Mouse (Mus musculus) left cerebral cortex, postnatal 4 days (tissue): Measurements from ENCODE around the gene Tsg101. TPM values are rescaled to one million over a fixed set of nuclear protein-coding genes. Genes with fewer than 3 reads are reported as not detected.

ENCODE experiments used
- DNase-seq: peaks from one replicate; pipeline ENCODE4 v3.0.0-alpha.2; 2022
- intact Hi-C: fragments of 180-260 bp; cut with DNase I; formaldehyde crosslinking; loops from one replicate; pipeline ENCODE4 v1.15.1; 2025
- total RNA-seq, 2 experiments: library from RNA; stranded (reverse); gene quantifications; 2 replicates each; pipeline ENCODE4 v1.2.3; 2021

Gene Tsg101
- total RNA-seq, 2 experiments from 2014 or later = 126 to 142 TPM

- intact Hi-C loops = no loop called here
- peak; percentile 15 for DNase-seq
Observed at GRCm38 (mm10) chr7:46839446-46839845, 80.3 kb downstream of the Tsg101 start.

Other genes with a start within 250 kb of the Tsg101 start
- under 1 TPM; 0.64 to 0.74 TPM for gene Tph1, start 247.4 kb downstream of the Tsg101 start, total RNA-seq
- gene Saal1, start 209.3 kb downstream of the Tsg101 start, total RNA-seq = 10 to 100 TPM; 14.6 to 14.8 TPM
- gene Saa3, start 204.3 kb downstream of the Tsg101 start, total RNA-seq = not detected
- not detected for gene Saa4, start 187.4 kb downstream of the Tsg101 start, total RNA-seq
- not detected for gene Saa1, start 177.0 kb downstream of the Tsg101 start, total RNA-seq
- not detected for gene Saa2, start 168.2 kb downstream of the Tsg101 start, total RNA-seq
- 10 to 100 TPM; 15.5 to 16.5 TPM for gene Hps5, start 123.9 kb downstream of the Tsg101 start, total RNA-seq
- gene Gtf2h1, start 123.9 kb downstream of the Tsg101 start, total RNA-seq = 10 to 100 TPM; 39.3 to 42.6 TPM
- gene Ldha, start 78.5 kb downstream of the Tsg101 start, total RNA-seq = 100 to 1,000 TPM; 335 to 366 TPM
- gene Ldhc, start 58.8 kb downstream of the Tsg101 start, total RNA-seq = not detected
- 10 to 100 TPM; 12.3 to 14.8 TPM for gene Uevld, start 38.6 kb upstream of the Tsg101 start, total RNA-seq
- not detected for gene Gm9999, start 63.6 kb upstream of the Tsg101 start, total RNA-seq
- gene Spty2d1, start 88.4 kb upstream of the Tsg101 start, total RNA-seq = 1 to 10 TPM; 7.8 to 9.0 TPM
- 10 to 100 TPM; 10.6 to 12.4 TPM for gene Tmem86a, start 130.6 kb upstream of the Tsg101 start, total RNA-seq
- 100 to 1,000 TPM; 138 to 140 TPM for gene Ptpn5, start 213.7 kb upstream of the Tsg101 start, total RNA-seq